Mouse (Mus musculus) MEL (cell line): ENCODE results near the gene Gm20388. TPM values are rescaled to one million over a fixed set of nuclear protein-coding genes. Genes with fewer than 3 reads are reported as not detected.

ENCODE experiments used
- DNase-seq: peaks from one replicate; pipeline ENCODE4 v3.0.0; 2011; ENCODE audit warnings: low read depth, low spot score
- H3K27ac ChIP-seq: 2 replicates; pipeline ENCODE4 v1.5.1; 2012; ENCODE audit warnings: low read depth, mild to moderate bottlenecking, control low read depth, low read length, moderate library complexity; ENCODE audit not compliant: control insufficient read depth
- H3K27me3 ChIP-seq, 2 experiments: fragments of 150-350 bp in 1 of 2; sonication (generic) in 1 of 2; 2 replicates each; pipeline ENCODE4 v1.6.1; 2012; ENCODE audit warnings: low read length in 2 of 2, mild to moderate bottlenecking in 2 of 2, improper control_type of control experiment in 1 of 2, moderate library complexity in 1 of 2; ENCODE audit not compliant: insufficient read depth in 2 of 2, control insufficient read depth in 1 of 2
- H3K36me3 ChIP-seq, 2 experiments: 2 replicates each; pipeline ENCODE4 v1.6.1; 2012 to 2014; ENCODE audit warnings: low read length in 2 of 2, improper control_type of control experiment in 1 of 2, inconsistent platforms in 1 of 2, mild to moderate bottlenecking in 1 of 2; ENCODE audit not compliant: insufficient read depth in 2 of 2, control insufficient read depth in 1 of 2
- H3K4me1 ChIP-seq, 2 experiments: fragments of 150-350 bp in 1 of 2; sonication (generic) in 1 of 2; 2 replicates each; pipeline ENCODE4 v1.6.1; 2012; ENCODE audit warnings: low read length in 2 of 2, improper control_type of control experiment in 1 of 2, mild to moderate bottlenecking in 1 of 2; ENCODE audit not compliant: insufficient read depth in 2 of 2, control insufficient read depth in 1 of 2
- H3K4me3 ChIP-seq, 2 experiments: fragments of 150-350 bp in 1 of 2; sonication (generic) in 1 of 2; 2 replicates each; pipeline ENCODE4 v1.5.1; 2012; ENCODE audit warnings: low read depth in 2 of 2, low read length in 2 of 2, mild to moderate bottlenecking in 2 of 2, moderate library complexity in 2 of 2, control low read depth in 1 of 2, improper control_type of control experiment in 1 of 2; ENCODE audit not compliant: control insufficient read depth in 1 of 2, insufficient read depth in 1 of 2
- H3K79me2 ChIP-seq: 2 replicates; pipeline ENCODE4 v1.6.1; 2012; ENCODE audit warnings: mild to moderate bottlenecking, low read length, moderate library complexity; ENCODE audit not compliant: control insufficient read depth, poor library complexity, insufficient read depth
- H3K9ac ChIP-seq: 2 replicates; pipeline ENCODE4 v1.6.1; 2012; ENCODE audit warnings: low read depth, mild to moderate bottlenecking, control low read depth, low read length, moderate library complexity; ENCODE audit not compliant: control insufficient read depth, poor library complexity, severe bottlenecking
- H3K9me3 ChIP-seq: fragments of 150-350 bp; sonication (generic); replicated peaks from 2 replicates; pipeline ENCODE4 v1.6.1; 2012; ENCODE audit warnings: mild to moderate bottlenecking, low read length, improper control_type of control experiment, moderate library complexity; ENCODE audit not compliant: insufficient read depth
- BHLHE40 ChIP-seq: IDR thresholded peaks from 2 replicates; pipeline ENCODE4 v1.6.1; 2012; ENCODE audit warnings: low read depth, mild to moderate bottlenecking, inconsistent platforms, low read length, improper control_type of control experiment, borderline replicate concordance
- E2F4 ChIP-seq: IDR thresholded peaks from 2 replicates; pipeline ENCODE4 v1.6.1; 2011; ENCODE audit warnings: low read depth, low read length, improper control_type of control experiment, borderline replicate concordance
- ETS1 ChIP-seq: IDR thresholded peaks from 2 replicates; pipeline ENCODE4 v1.6.1; 2012; ENCODE audit warnings: low read depth, mild to moderate bottlenecking, inconsistent platforms, low read length, improper control_type of control experiment, moderate library complexity
- HCFC1 ChIP-seq: IDR thresholded peaks from 2 replicates; pipeline ENCODE4 v1.6.1; 2012; ENCODE audit warnings: low read depth, mild to moderate bottlenecking, inconsistent platforms, low read length, improper control_type of control experiment, moderate library complexity
- JUND ChIP-seq: IDR thresholded peaks from 2 replicates; pipeline ENCODE4 v1.6.1; 2011; ENCODE audit warnings: low read depth, mild to moderate bottlenecking, improper control_type of control experiment, low read length
- KAT2A ChIP-seq: conservative IDR thresholded peaks from 2 replicates; pipeline ENCODE4 v1.6.1; 2012; ENCODE audit warnings: low read depth, low read length, improper control_type of control experiment, inconsistent platforms
- MAFK ChIP-seq: IDR thresholded peaks from 2 replicates; pipeline ENCODE4 v1.6.1; 2011; ENCODE audit warnings: low read depth, mild to moderate bottlenecking, low read length, improper control_type of control experiment, borderline replicate concordance
- MEF2A ChIP-seq: IDR thresholded peaks from 2 replicates; pipeline ENCODE4 v1.6.1; 2014; ENCODE audit warnings: low read depth, mild to moderate bottlenecking, inconsistent platforms, low read length, improper control_type of control experiment; ENCODE audit not compliant: poor library complexity, insufficient replicate concordance, severe bottlenecking; ENCODE audit errors: extremely low read depth
- MXI1 ChIP-seq: IDR thresholded peaks from 2 replicates; pipeline ENCODE4 v1.6.1; 2011; ENCODE audit warnings: mild to moderate bottlenecking, low read depth, low read length, improper control_type of control experiment
- NRF1 ChIP-seq: IDR thresholded peaks from 2 replicates; pipeline ENCODE4 v1.6.1; 2014; ENCODE audit warnings: low read depth, mild to moderate bottlenecking, inconsistent platforms, low read length, improper control_type of control experiment, moderate library complexity; ENCODE audit not compliant: poor library complexity, insufficient read depth, severe bottlenecking
- POLR2A ChIP-seq, 2 experiments: IDR thresholded peaks; 2 replicates each; pipeline ENCODE4 v1.6.1; 2011 to 2012; ENCODE audit warnings: low read length in 2 of 2, mild to moderate bottlenecking in 2 of 2, control low read depth in 1 of 2, improper control_type of control experiment in 1 of 2, low read depth in 1 of 2, moderate library complexity in 1 of 2; ENCODE audit not compliant: control insufficient read depth in 1 of 2, insufficient read depth in 1 of 2, poor library complexity in 1 of 2
- POLR2AphosphoS5 ChIP-seq: IDR thresholded peaks from 2 replicates; pipeline ENCODE4 v1.6.1; 2012; ENCODE audit warnings: low read depth, borderline replicate concordance, mild to moderate bottlenecking, inconsistent platforms, low read length, moderate library complexity, mixed read lengths
- RCOR1 ChIP-seq: IDR thresholded peaks from 2 replicates; pipeline ENCODE4 v1.6.1; 2012; ENCODE audit warnings: low read depth, mild to moderate bottlenecking, inconsistent platforms, low read length, improper control_type of control experiment
- SMC3 ChIP-seq: IDR thresholded peaks from 2 replicates; pipeline ENCODE4 v1.6.1; 2011; ENCODE audit warnings: low read depth, low read length, improper control_type of control experiment
- TAL1 ChIP-seq: IDR thresholded peaks from 2 replicates; pipeline ENCODE4 v1.6.1; 2012; ENCODE audit warnings: mild to moderate bottlenecking, inconsistent platforms, low read length, moderate library complexity, mixed read lengths
- TCF12 ChIP-seq: IDR thresholded peaks from 2 replicates; pipeline ENCODE4 v1.6.1; 2014; ENCODE audit warnings: low read depth, mild to moderate bottlenecking, inconsistent platforms, low read length, improper control_type of control experiment, moderate library complexity
- UBTF ChIP-seq: IDR thresholded peaks from 2 replicates; pipeline ENCODE4 v1.6.1; 2012; ENCODE audit warnings: low read depth, mild to moderate bottlenecking, inconsistent platforms, low read length, improper control_type of control experiment, moderate library complexity, borderline replicate concordance; ENCODE audit not compliant: insufficient read depth
- USF1 ChIP-seq: IDR thresholded peaks from 2 replicates; pipeline ENCODE4 v1.6.1; 2014; ENCODE audit warnings: low read depth, mild to moderate bottlenecking, inconsistent platforms, low read length, improper control_type of control experiment, moderate library complexity
- ZMIZ1 ChIP-seq: IDR thresholded peaks from 2 replicates; pipeline ENCODE4 v1.6.1; 2012; ENCODE audit warnings: low read depth, mild to moderate bottlenecking, inconsistent platforms, low read length, improper control_type of control experiment, moderate library complexity
- polyA plus RNA-seq, 2 experiments: library from polyadenylated mRNA; stranded (reverse) in 1 of 2; unstranded in 1 of 2; fragments of >175 nt in 1 of 2; fragments of >200 nt in 1 of 2; gene quantifications; 2 replicates each; pipeline versions ENCODE4 v1.2.1 to v1.2.4; 2012; ENCODE audit warnings: low replicate concordance in 2 of 2, low read depth in 1 of 2; ENCODE audit not compliant: insufficient read length in 2 of 2, insufficient read depth in 1 of 2, missing spikeins in 1 of 2
- total RNA-seq: library from RNA; depleted of rRNA; stranded (reverse); fragments of 300-350 nt; gene quantifications from 2 replicates; pipeline ENCODE4 v1.2.3, GENCODE M21; 2012

Gene Gm20388
- total and polyA plus RNA-seq, 3 experiments, result 11.1 to 17.8 TPM; not detected in 1

GRCm38 (mm10) chr8:122512392-122512791 lies 2601.8 kb downstream of the Gm20388 start:
- Histone ChIP-seq H3K4me1 (no peaks in the 10 kb centered on the region), H3K9me3 (no peaks in the 10 kb centered on the region), H3K27me3 (no peaks in the 10 kb centered on the region), H3K36me3 (peaks cover 0 to 2% of the 10 kb centered on the region in 2 experiments; a peak in 2 of 4 replicates), H3K4me3 (no peak overlapping the region), H3K9ac (no peak overlapping the region), H3K79me2 (peaks cover 12% of the 10 kb centered on the region; the same call in 1 of the 2 replicates), H3K27ac (no peak overlapping the region)
- no peak for DNase-seq
- TF ChIP-seq NRF1 (no peak), TCF12 (no peak), ETS1 (no peak), RCOR1 (no peak)

- Histone ChIP-seq H3K27ac (no peak overlapping the region), H3K4me1 (no peaks in the 10 kb centered on the region), H3K9ac (no peak overlapping the region), H3K79me2 (peaks cover 10% of the 10 kb centered on the region; the same call in 1 of the 2 replicates), H3K4me3 (no peak overlapping the region), H3K9me3 (no peaks in the 10 kb centered on the region), H3K36me3 (peaks cover 0 to 5% of the 10 kb centered on the region in 2 experiments; a peak in 2 of 4 replicates), H3K27me3 (no peaks in the 10 kb centered on the region)
- no peak for TF ChIP-seq ZMIZ1
- TF ChIP-seq POLR2A (IDR thresholded peaks at IDR 0.05; ENCODE audit: control insufficient read depth in 1 of 2, insufficient read depth in 1 of 2, low read depth in 1 of 2, low read length in 2 of 2, poor library complexity in 1 of 2), result no peak
- no peak for TF ChIP-seq POLR2AphosphoS5
- no peak for TF ChIP-seq TCF12
- no peak for TF ChIP-seq UBTF
- TF ChIP-seq SMC3, result no peak
- TF ChIP-seq MEF2A, result no peak
- no peak for TF ChIP-seq HCFC1
- TF ChIP-seq MXI1, result no peak
- TF ChIP-seq USF1, result no peak
- no peak for TF ChIP-seq BHLHE40
- no peak for TF ChIP-seq E2F4
- no peak for TF ChIP-seq TAL1
- TF ChIP-seq MAFK, result no peak
- TF ChIP-seq JUND, result no peak
- TF ChIP-seq KAT2A, result no peak
- no peak for DNase-seq
Observed at GRCm38 (mm10) chr8:122515699-122516098, 2605.1 kb downstream of the Gm20388 start.
